Mouse (Mus musculus) megakaryocyte-erythroid progenitor cell, adult 5-6 weeks (primary cell): Measurements from ENCODE around the gene Astn2. TPM values are rescaled to one million over a fixed set of nuclear protein-coding genes. Genes with fewer than 3 reads are reported as not detected.

Source experiments
- ATAC-seq: replicated peaks from 2 replicates; pipeline ENCODE4 v1.8.0; 2016; ENCODE audit warnings: mild to moderate bottlenecking, inconsistent platforms; ENCODE audit not compliant: severe bottlenecking, poor library complexity, low FRiP score, low TSS enrichment
- total RNA-seq, 2 experiments: library from RNA; stranded (forward) in 1 of 2; stranded (reverse) in 1 of 2; fragments of 200-1000, 215-1000 nt in 1 of 2; fragments of >200 nt in 1 of 2; fragmentation: Nextera tagmentation in 1 of 2; gene quantifications; 2 replicates each; pipeline ENCODE4 v1.2.3; 2014 to 2017

Astn2 gene
- total RNA-seq, 2 experiments from 2014 or later = not detected

- no peak for ATAC-seq
Observed at GRCm38 (mm10) chr4:65399457-65399856, 1005.0 kb downstream of the Astn2 start.

- no peak for ATAC-seq
Observed at GRCm38 (mm10) chr4:65396806-65397205, 1007.6 kb downstream of the Astn2 start.

- ATAC-seq = no peak
Observed at GRCm38 (mm10) chr4:65391001-65391400, 1013.4 kb downstream of the Astn2 start.

GRCm38 (mm10) chr4:65383070-65383469, 1021.3 kb downstream of the Astn2 start:
- no peak for ATAC-seq

GRCm38 (mm10) chr4:65379461-65379860, 1025.0 kb downstream of the Astn2 start:
- ATAC-seq = no peak

- no peak for ATAC-seq
Observed at GRCm38 (mm10) chr4:65376571-65376970, 1027.8 kb downstream of the Astn2 start.

- ATAC-seq = no peak
Observed at GRCm38 (mm10) chr4:65373841-65374240, 1030.6 kb downstream of the Astn2 start.

GRCm38 (mm10) chr4:65372731-65373130, 1031.7 kb downstream of the Astn2 start:
- no peak for ATAC-seq

GRCm38 (mm10) chr4:65367135-65367534, 1037.3 kb downstream of the Astn2 start:
- no peak for ATAC-seq

- ATAC-seq = no peak
Observed at GRCm38 (mm10) chr4:65354580-65354979, 1049.8 kb downstream of the Astn2 start.

GRCm38 (mm10) chr4:65350521-65350920, 1053.9 kb downstream of the Astn2 start:
- no peak for ATAC-seq

GRCm38 (mm10) chr4:65341766-65342165, 1062.6 kb downstream of the Astn2 start:
- ATAC-seq = no peak

- ATAC-seq = no peak
Observed at GRCm38 (mm10) chr4:65333718-65334117, 1070.7 kb downstream of the Astn2 start.
